Mouse (Mus musculus): ENCODE results near the gene Apobec2.

The Apobec2 gene

DNA sequence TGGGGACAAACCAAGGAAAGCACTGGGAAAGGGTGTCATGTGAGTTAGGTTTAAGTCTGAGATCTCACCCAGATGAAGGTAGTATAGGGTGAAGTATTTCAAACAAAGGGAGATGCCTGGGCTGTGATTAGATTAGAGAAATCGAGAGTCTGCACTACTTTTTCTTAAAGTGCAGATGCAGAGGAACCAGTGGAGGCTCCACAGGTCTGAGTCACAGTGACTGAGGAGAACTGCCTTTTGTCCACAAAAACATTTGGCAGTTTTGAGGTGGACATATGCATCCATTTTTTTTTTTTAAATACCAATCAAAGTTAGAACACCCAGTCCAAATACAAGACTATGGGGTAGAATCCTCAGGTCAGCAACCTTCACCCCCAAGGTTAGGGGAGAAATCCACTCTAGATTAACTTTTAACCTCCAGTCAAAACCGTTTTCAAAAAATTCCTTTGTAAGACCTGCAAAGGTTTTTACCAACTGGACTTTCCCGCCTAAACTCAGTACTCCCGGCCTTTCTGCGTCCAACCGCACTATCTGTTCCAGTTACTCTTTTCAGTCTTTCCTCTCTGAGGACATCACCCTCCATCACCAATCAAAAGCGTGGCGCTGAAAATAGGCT lies 24.7 kb downstream of the Apobec2 start:
- DNase-seq, result peak; percentile 60

DNA sequence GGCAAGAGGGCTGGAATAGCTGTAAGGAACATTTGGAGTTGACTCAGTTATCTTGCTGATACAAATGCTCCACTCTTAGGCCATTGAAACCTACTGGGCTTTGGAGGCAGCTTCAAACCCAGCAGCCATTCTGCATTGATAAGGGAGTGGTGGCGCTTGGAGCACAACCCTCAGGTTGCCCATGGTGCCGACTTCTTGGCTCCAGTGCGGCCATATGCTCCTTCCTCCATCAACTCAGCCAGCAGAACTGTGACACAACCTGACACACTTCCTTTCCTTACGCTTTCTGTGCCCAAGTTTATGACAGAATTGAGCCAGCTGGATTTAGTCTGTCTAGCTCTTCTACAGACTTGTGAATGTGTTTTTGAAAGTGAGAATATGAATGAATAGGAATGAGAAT lies 25.6 kb downstream of the Apobec2 start:
- no peak for DNase-seq

DNA sequence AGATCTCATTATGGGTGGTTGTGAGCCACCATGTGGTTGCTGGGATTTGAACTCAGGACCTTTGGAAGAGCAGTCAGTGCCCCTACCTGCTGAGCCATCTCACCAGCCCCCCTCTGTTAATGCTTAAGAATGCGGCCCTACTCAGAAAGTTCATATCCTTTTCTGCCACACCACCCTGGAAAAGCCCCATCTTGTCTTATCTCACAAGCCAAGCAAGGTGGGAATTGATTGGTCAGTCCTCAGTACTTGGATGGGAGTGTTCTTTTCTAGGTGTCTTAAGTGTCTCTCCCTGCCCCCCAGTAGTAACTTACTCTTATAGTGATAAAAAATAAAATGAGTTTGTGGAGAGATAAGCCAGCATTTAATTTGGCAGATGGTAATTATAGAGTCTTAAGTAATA lies 28.0 kb downstream of the Apobec2 start:
- no peak for DNase-seq

DNA sequence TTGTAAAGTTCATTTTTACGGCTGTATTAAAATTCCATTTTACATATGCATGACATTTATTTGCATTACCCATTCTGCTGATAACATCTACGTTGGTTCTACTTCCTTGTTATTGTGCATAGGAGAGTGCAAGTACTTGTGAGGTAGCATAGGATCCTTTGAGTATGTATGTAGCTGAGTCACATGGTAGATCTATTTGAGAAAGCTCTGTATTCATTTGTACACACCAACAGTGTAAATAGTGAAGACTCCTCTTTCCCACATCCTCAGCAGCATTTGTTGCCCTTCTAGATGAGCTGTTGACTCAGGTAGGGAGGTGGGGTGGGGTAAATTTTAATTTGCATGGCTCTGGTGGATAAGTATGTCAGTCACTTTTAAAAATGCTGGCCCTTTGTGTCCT lies 28.9 kb downstream of the Apobec2 start:
- DNase-seq, result no peak

DNA sequence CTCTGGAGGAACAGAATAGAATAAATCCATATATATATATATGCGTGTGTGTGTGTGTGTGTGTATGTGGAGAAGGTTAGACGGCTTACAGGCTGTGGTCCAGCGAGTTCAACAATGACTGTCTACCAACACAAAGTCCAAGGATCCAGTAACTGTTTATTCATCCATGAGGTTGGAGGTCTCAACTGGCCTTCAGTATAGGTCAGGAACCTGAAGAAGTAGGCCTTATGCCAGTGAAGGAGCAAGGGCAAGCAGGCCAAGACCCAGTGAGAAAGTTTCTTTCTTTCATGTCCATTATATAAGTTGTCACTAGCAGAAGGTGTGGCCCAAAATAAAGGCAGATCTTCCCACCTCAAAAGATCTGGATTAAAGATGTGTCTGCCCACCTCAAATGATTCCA lies 30.0 kb downstream of the Apobec2 start:
- DNase-seq, result peak; percentile 69

DNA sequence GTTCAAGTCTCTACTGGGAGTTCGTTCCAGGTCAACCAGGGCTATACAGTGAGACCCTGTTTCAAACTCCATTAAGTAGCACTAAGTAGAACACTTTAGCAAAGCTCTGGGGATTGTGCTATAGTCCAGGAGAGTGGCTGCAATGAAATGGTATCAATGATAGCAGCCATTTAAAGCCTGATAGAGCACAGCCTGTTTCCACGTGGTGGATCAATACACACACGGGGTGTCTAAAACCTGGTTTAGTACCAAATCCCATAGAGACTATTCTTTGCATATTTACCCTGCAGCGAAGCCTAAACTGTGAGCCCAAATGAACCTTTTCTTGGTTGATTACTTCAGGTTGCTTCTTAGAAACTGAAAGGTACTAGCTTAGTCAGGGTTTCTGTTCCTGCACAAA lies 31.0 kb downstream of the Apobec2 start:
- no peak for DNase-seq

DNA sequence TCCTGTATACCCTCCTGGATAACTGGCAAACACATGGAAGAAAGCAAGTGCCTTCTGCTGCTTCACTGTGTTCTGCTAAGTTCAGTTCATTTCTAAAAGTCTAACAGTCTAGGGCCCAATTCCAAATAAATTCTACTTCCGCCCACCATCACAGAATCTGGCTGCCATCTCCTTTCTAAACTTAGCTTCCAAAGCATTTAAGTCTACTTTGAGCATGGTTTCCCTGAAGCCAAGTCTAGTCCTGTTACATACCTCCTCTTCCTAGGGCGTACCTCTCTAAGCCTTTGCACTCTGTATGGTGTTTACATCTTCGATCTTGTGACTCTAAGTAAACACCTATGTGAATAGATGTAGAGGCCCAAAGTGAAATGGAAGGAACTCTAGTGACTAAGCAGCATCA lies 40.1 kb downstream of the Apobec2 start:
- no peak for DNase-seq

DNA sequence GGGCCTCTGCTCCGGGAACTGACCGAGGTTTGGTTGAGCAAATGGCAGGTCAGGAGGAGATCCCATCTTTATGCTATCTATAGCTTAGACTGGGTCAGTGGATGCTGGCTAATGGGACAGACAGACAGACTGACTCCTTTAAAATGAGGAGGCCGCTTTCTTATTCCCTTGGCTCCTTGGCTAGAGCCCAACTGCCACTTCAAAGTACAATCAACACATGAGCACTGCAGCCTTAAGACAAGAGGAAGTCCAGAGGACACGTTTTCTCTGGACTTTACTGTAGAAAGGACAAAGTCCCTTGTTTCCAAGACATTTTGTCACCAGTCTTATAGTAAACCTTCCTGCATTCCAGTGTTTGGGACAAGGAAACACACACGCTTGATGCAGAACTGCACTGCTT lies 41.3 kb downstream of the Apobec2 start:
- DNase-seq, result peak; percentile 55

DNA sequence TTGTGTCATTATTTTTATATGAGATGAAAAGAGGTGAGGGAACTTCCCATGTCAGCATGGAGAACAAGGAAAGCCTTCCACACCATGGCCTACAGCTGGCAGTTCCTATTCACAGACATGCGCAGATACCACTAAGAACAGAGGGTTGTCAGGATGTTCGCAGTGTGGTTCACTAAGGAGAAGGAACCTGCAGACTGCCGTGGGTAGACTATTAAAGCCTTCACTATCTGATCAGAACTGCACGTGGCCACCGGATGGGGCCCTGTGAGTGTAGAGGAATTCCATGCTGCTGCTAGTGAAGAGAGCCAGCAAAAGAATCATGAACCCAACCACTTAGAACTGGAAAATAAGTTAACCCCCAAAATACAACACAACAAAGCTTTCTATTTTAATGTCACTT lies 43.3 kb downstream of the Apobec2 start:
- no peak for DNase-seq

DNA sequence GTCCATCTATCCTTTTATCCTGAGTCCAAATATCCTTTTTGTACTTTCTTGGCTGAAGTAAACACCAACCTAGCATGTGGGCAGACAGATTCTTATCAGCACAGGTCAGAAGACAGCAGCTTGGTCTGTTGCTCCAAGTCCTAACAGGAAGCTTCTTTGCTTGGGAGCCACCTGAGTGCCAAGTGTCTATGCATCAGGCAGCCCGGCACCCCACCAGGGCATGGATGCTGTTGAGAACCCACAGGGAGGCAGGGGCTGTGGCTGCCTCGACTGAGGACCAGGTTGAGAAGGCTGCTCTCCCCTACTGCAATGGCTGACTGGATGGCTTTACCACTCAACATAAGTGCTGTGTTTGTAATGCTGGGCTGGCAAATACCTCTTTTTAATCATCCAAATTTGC lies 44.1 kb downstream of the Apobec2 start:
- DNase-seq, result no peak

DNA sequence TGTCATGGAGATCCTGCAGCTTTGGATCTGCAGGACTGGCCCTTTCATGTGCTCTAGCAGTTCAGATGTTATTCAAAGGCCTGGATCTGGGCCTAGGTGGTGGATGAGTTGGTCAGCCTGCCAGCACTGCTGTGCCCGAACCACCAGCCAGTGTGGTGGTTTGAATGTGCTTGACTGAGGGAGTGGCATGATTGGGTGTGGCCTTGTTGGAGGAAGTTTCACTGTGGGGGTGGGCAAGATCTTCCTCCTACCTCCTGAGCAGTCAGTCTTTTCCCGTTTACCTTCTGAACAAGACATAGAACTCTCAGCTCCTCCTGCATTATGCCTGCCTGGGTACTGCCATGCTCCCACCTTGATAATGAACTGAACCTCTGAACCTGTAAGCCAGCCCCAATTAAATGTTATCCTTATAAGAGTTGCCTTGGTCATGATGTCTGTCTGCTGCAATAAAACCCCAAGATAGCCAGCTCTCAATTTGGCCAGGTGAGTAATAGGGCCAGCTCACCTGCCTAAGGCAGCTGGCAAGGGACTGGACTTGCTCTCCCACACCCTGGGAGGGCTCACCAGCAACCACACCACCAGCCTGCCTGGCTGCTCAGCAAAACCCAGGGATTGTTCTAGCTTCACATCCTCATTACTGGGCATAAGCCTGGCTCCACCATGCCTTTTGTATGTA lies 46.8 kb downstream of the Apobec2 start:
- no peak for DNase-seq

DNA sequence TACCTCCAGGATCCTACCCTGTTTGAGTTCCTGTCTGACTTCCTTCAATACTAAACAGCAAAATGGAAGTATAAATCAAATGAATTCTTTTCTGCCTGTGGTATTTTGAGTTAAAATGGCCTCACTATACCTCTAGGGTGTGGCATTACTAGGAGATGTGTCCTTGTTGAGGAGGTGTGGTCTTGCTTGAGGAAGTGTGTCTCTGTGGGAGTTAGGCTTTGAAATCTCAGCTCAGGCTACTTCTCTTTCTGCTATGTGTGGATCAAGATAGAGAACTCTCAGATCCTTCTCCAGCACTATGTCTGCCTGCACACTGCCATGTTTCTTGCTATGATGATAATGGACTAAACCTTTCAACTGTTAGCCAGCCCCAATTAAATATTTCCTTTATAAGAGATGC lies 53.7 kb downstream of the Apobec2 start:
- no peak for DNase-seq

DNA sequence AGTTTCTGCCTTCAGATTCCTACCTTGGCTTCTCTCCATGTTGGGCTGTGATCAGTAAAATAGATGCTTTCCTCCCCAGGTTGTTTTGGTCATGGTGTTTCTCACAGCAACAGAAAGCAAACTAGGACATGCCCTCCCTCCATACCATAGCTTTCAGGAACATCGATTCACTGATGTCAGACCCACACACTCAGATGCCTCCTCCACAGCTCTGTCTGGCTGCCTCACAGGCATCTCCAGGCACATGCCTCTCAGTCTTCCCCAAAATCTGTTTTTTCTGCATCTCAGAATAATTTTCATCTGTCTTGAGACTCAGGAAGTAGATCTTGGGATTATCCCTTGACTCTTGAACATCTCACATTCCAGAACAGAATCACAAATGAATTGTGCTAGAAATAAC lies 56.6 kb downstream of the Apobec2 start:
- DNase-seq, result no peak

DNA sequence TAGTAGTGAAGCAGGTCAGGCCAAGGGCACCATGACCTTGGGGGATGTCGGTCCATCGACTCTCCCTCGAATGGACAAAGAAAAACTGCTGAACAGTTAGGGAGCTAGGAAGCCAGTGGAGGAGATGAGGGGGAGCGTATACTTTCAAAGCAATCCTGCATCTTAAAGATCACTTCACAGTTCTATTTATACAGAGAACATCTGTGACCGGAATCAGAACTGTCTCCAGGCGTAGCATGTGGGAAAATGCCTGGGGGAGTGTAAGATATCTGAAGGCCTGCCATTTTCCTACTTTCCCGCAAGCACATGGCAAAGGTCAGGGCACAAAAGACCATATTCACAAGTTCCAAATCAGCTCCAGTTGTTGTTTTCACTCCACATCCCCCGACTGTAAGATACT lies 59.7 kb downstream of the Apobec2 start:
- DNase-seq, result no peak

DNA sequence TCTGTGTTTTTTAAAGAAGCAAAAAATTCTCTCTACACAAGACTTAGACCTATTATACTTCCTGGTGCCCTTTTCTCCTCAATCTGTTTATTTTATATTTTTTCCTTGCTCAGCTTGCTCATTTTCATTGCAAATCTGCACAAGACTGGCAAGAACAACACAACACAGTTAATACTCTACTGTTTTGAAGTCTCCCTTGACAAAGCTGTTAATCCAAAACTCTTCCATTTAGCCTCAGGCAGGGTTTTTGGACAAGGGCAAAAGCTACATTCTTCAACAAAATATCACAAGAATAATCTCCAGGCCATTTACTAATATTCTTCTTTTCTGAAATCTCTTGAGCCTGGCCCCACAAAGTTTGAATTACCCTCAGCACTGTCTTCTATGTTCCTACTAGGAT lies 61.1 kb downstream of the Apobec2 start:
- peak; percentile 54 for DNase-seq
